Mouse (Mus musculus) MEL (cell line): Measurements from ENCODE around the gene Igsf8.

ENCODE experiments used
- BHLHE40 ChIP-seq: IDR thresholded peaks from 2 replicates; pipeline ENCODE4 v1.6.1; 2012; ENCODE audit warnings: low read depth, mild to moderate bottlenecking, inconsistent platforms, low read length, improper control_type of control experiment, borderline replicate concordance
- CTCF ChIP-seq, 3 experiments: IDR thresholded peaks in 2 of 3; conservative IDR thresholded peaks in 1 of 3; 2 replicates each; pipeline ENCODE4 v1.5.1; 2011 to 2012; ENCODE audit warnings: low read length in 3 of 3, low read depth in 2 of 3, mild to moderate bottlenecking in 2 of 3, improper control_type of control experiment in 1 of 3, inconsistent platforms in 1 of 3, mixed read lengths in 1 of 3, moderate library complexity in 1 of 3; ENCODE audit not compliant: control insufficient read depth in 1 of 3, insufficient read depth in 1 of 3, poor library complexity in 1 of 3, severe bottlenecking in 1 of 3
- EP300 ChIP-seq, 2 experiments: IDR thresholded peaks; 2 replicates each; pipeline ENCODE4 v1.6.1; 2011; ENCODE audit warnings: improper control_type of control experiment in 2 of 2, low read length in 2 of 2, low read depth in 1 of 2, mild to moderate bottlenecking in 1 of 2
- ETS1 ChIP-seq: IDR thresholded peaks from 2 replicates; pipeline ENCODE4 v1.6.1; 2012; ENCODE audit warnings: low read depth, mild to moderate bottlenecking, inconsistent platforms, low read length, improper control_type of control experiment, moderate library complexity
- MAX ChIP-seq: IDR thresholded peaks from 2 replicates; pipeline ENCODE4 v1.6.1; 2011; ENCODE audit warnings: low read length, improper control_type of control experiment
- MYC ChIP-seq: IDR thresholded peaks from 2 replicates; pipeline ENCODE4 v1.6.1; 2011; ENCODE audit warnings: low read depth, mild to moderate bottlenecking, low read length, improper control_type of control experiment, moderate library complexity
- POLR2A ChIP-seq, 2 experiments: IDR thresholded peaks; 2 replicates each; pipeline ENCODE4 v1.6.1; 2011 to 2012; ENCODE audit warnings: low read length in 2 of 2, mild to moderate bottlenecking in 2 of 2, control low read depth in 1 of 2, improper control_type of control experiment in 1 of 2, low read depth in 1 of 2, moderate library complexity in 1 of 2; ENCODE audit not compliant: control insufficient read depth in 1 of 2, insufficient read depth in 1 of 2, poor library complexity in 1 of 2
- POLR2AphosphoS5 ChIP-seq: IDR thresholded peaks from 2 replicates; pipeline ENCODE4 v1.6.1; 2012; ENCODE audit warnings: low read depth, borderline replicate concordance, mild to moderate bottlenecking, inconsistent platforms, low read length, moderate library complexity, mixed read lengths
- RAD21 ChIP-seq: IDR thresholded peaks from 2 replicates; pipeline ENCODE4 v1.6.1; 2011; ENCODE audit warnings: mild to moderate bottlenecking, low read depth, low read length, improper control_type of control experiment
- TCF12 ChIP-seq: IDR thresholded peaks from 2 replicates; pipeline ENCODE4 v1.6.1; 2014; ENCODE audit warnings: low read depth, mild to moderate bottlenecking, inconsistent platforms, low read length, improper control_type of control experiment, moderate library complexity
- ZC3H11A ChIP-seq: IDR thresholded peaks from 2 replicates; pipeline ENCODE4 v1.6.1; 2012; ENCODE audit warnings: low read depth, mild to moderate bottlenecking, inconsistent platforms, low read length, improper control_type of control experiment

DNA sequence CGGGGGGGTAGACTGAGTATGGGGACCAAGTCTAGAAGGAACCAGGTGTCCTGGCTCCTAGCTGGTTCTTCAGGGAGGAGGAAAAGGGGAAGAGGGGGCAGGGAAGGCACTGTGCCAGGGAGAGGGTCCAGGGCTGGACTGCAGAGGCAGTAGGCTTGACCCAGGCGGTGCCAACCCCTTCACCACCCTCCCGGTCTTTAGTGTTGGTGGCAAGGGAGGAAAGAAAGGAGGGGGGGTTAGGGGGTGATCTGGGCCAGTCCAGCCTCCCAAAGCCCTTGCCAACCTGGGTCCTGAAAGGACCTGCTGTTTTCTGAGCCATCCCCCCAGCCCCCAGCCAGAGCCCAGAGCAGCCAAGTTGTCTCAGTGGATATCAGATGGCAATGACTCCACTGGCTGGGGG lies 81.3 kb downstream of the Igsf8 start:
- no peak for TF ChIP-seq POLR2A (IDR thresholded peaks at IDR 0.05; ENCODE audit: control insufficient read depth in 1 of 2, insufficient read depth in 1 of 2, low read depth in 1 of 2, low read length in 2 of 2, poor library complexity in 1 of 2)
- no peak for TF ChIP-seq ZC3H11A
- TF ChIP-seq RAD21, result no peak
- no peak for TF ChIP-seq TCF12
- no peak for TF ChIP-seq ETS1
- TF ChIP-seq CTCF (IDR thresholded peaks at IDR 0.05 in 2 of 3, conservative IDR thresholded peaks at IDR 0.05 in 1 of 3; ENCODE audit: control insufficient read depth in 1 of 3, insufficient read depth in 1 of 3, low read depth in 2 of 3, low read length in 3 of 3, poor library complexity in 1 of 3, severe bottlenecking in 1 of 3), result no peak
- no peak for TF ChIP-seq EP300 (IDR thresholded peaks at IDR 0.05; ENCODE audit: low read depth in 1 of 2, low read length in 2 of 2)
- no peak for TF ChIP-seq BHLHE40
- no peak for TF ChIP-seq POLR2AphosphoS5
- TF ChIP-seq MYC, result no peak
- TF ChIP-seq MAX, result no peak
